Mouse (Mus musculus): ENCODE results near the gene Morc2a.

Gene Morc2a

GRCm38 (mm10) chr11:3684232-3684631, 35.2 kb downstream of the Morc2a start:
- no peak for DNase-seq (ENCODE audit: low read depth)

- DNase-seq (ENCODE audit: low read depth), result no peak
These were observed 35.9 kb downstream of the Morc2a start for GRCm38 (mm10) chr11:3684723-3685430.

GRCm38 (mm10) chr11:3685431-3685830, 36.4 kb downstream of the Morc2a start:
- DNase-seq (ENCODE audit: low read depth), result no peak

DNA sequence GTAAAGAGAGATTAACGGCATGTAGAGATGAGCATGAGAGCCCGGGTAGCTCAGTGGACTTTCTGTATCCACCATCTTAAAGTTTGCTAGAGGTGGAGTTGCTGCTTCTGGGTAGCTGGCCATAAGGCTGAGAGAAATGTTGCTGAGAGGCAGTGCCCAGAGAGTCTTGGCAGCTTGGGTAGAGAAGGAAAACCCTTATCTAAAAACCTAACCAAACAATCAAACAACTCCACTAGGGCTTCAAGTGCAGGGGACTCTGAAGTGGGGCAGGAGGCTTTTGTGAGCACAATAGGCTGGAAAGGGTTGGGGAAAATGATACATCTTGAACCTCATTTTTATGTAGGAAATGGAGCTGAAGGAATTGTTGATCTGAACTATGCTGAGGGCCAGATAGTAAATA, 37.3 kb downstream of the Morc2a start:
- DNase-seq (ENCODE audit: low read depth), result no peak

DNA sequence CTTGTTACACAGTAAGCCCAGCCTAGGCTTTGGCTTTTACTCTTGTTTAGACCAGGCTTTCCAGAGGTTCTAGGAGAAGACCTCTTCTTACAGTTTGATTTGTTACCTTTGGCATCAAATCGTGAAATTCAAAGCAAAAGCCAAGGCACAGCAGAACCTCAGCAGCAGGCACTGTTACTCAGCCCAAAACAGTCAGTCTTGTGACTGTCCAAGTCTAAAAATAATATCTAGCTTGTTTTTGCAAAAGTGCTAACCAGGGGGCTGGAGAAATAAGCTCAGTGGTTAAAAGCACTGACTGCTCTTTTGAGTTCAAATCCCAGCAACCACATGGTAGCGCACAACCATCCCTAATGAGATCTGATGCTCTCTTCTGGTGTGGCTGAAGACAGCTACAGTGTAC, 37.9 kb downstream of the Morc2a start:
- DNase-seq (ENCODE audit: low read depth), result no peak

- DNase-seq (ENCODE audit: low read depth), result no peak
These were observed 42.8 kb downstream of the Morc2a start for GRCm38 (mm10) chr11:3691746-3692145.

GRCm38 (mm10) chr11:3696086-3696616, 47.2 kb downstream of the Morc2a start:
- no peak for DNase-seq (ENCODE audit: low read depth)

DNA sequence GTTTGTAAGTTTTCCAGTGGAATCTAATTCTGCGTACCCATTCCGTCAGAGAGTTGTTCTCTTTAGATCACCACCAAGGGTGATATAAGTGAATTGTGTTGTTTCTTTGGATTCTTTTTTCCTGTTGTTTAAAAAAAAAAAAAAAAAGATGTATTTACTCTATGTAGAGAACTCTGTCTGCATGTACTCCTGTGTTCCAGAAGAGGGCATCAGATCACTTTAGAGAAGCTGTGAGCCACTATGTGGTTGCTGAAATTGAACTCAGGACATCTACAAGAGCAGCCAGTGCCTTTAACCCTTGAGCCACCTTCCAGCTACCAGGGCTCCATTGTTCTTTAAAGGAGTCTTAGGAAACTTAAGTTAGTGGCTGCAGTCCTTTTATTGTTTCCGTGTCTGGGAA, 48.5 kb downstream of the Morc2a start:
- no peak for DNase-seq (ENCODE audit: low read depth)

DNA sequence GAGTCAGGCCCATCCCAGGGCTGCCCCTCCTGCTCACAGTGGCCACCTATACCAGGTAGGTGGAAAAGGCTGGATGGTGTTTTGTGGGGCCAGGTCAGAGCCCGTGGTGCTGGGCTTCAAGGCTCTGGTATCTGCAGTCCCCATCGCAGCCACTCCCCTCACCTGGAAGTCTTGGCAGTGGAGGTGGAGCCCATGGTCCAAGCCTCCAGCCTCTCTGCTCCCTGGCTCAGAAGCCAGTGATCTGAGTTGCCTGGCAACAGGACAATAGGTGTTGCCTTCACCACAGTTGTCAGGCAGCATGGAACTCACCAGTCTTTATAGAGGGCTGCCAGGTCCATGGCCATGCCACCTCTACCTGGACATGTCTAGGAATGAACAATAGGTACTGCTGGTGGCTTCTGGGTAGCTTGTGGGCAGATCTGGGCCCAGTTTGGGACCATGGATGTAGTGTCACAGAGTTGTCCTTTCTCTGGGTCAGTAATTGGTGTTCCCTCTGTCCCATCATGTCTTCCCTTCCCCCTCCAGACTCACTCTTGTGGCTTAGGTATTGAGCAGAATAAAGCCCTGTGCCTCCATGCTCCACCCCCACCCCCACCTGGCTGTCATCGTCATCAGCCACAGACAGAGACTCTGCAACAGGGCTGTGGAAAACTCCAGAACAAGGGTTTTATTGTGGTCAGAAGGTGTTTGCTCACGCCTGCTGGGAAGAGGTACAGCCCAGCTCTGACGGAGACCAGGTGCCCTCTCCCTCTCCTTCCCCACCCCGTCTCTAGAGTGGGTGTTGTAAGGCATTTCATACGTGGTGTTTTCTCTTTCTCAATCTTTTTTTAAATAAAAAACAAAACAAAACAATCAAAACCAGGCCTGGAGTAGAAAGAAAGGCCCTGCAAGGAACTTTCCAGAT, 54.4 kb downstream of the Morc2a start:
- DNase-seq (ENCODE audit: low read depth), result no peak

DNA sequence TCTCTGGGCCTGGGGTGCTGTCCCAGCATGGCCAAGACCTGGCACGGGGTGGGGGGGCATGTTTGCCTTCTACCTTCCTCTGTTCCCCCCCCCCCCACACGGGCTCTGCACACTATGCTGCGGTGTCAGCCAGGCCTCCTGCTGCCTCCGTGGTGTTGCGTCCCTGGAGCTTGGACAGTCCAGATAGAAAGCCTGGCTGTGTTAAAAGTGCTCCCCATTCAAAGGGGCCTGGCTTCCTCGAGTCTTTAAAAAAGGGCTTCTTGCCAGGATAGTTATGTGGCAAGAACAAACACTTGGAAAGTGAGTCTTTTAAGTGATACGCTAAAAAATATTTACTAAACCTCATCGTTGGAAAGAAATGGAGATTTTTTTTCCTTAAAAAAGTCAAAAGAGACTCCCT, 55.4 kb downstream of the Morc2a start:
- no peak for DNase-seq (ENCODE audit: low read depth)

DNA sequence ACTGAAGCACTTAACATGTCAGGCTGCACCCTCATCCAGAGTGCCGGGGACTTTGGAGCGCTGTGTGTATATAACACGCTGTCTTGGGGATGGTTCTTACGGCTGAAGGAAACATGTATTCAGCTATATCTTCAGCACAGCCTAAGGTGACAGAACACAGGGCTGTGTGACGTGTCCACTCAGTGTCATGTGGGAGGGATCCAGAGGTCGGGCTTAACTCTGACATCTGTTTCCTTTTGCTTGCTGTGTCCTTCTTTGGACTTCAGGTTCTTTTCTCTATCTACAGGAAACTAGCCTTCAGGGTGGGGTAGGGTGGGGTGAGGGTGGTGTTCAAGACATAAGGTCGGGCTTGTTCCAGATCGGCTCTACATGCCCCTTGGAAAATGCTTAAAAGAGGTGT, 58.1 kb downstream of the Morc2a start:
- no peak for DNase-seq (ENCODE audit: low read depth)

DNA sequence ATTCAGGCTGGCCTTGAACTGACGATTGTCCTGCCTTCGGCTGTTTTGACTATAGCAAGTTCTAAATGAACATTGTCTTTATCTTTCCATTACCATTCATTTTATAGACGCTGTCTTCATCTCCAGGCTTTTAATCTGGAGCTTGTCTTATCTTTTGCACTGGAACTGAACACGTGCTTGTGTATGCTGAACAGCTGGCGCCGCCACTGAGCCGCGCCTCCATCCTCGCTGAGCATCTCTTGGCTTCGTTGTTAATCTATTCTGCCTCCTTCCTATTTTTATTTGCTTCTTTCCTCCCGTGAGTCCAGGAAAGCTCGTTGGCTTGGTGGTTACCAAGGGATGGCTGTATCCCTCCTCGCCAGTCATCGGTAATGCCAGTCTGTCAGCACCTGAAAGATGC, 61.2 kb downstream of the Morc2a start:
- DNase-seq (ENCODE audit: low read depth), result no peak

DNA sequence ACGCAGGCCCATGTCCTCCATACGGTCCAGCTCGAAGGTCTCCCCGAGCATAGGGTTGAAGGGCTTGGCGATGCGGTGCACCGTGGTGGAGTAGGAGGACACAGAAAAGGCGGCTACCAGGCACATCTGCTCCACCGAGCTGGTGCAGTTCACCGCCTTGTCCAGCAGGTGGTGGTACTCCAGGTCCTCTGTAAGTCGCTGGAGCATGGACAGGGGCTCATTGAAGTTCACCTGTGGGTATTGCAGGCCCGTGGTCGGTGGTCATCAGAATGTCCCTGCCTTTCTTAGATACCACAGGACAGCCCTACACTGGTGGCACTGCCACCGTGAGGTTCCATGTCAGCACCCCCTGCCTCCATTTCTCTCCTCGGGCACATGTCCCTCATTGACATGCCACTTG, 65.5 kb downstream of the Morc2a start:
- DNase-seq (ENCODE audit: low read depth), result peak; percentile 57

- DNase-seq (ENCODE audit: low read depth), result no peak
These were observed 67.7 kb downstream of the Morc2a start for GRCm38 (mm10) chr11:3716662-3717061.

DNA sequence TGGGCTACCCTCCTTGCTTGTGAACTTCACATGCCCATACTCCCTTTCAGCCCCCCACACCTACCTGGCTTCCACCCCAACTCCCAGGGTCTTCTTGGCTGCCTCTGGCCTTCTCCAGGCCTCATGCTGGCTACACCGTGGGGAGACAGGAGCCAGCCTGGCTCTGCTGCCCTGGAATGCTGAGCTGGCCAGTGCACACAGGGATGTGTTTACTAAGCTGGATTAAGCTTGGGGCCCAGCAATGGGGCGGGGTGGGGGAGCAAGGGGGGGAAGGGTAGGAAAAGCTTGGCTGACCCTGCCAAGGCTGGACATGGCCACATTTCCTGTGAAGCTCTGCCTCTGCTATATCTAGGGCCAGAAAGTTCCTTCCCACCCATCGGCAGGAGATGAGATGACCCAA, 73.0 kb downstream of the Morc2a start:
- no peak for DNase-seq (ENCODE audit: low read depth)

- DNase-seq (ENCODE audit: low read depth), result no peak
These were observed 73.9 kb downstream of the Morc2a start for GRCm38 (mm10) chr11:3722861-3723260.

DNA sequence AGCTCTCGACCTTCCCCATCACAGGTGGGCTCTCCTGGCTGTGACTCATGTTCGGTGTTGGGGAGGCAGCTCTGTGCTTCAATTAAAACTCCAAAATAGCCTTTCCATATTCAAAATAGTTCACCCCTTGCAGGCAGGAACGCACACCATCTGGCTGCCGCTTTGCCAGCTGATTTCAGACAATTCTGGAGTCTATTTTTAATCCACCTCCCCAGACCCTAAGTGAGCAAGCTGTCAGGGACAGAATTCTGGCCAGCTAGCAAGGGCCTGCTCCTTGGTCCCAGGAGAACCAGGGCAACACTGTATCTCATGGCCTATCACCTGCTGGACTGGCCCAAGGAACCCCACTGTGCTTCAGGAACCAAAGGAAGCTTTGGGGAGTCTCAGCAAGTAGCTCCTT, 74.9 kb downstream of the Morc2a start:
- DNase-seq (ENCODE audit: low read depth), result no peak

- DNase-seq (ENCODE audit: low read depth), result no peak
These were observed 75.7 kb downstream of the Morc2a start for GRCm38 (mm10) chr11:3724726-3725125.

GRCm38 (mm10) chr11:3725331-3726054, 76.5 kb downstream of the Morc2a start:
- DNase-seq (ENCODE audit: low read depth), result no peak

- no peak for DNase-seq (ENCODE audit: low read depth)
These were observed 78.6 kb downstream of the Morc2a start for GRCm38 (mm10) chr11:3727438-3728105.

DNA sequence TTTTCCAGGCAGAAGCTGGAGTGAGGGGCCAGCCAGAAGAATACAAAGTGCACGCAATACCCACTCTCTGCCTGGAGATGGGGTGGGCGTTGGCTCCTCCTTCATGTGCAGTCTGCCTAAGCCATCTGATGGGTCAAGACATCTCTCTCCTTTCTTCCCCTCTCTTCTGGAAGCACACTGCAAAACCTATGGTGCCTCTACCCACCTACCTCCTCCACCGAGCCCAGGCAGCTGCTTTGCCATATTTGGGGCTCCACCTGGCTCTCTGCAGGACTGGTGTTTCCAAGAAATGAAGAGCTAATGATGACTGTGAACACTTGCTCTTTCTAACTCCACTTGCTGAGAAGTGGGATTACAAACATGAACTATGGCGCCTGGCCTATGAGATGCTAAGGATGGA, 82.5 kb downstream of the Morc2a start:
- no peak for DNase-seq (ENCODE audit: low read depth)

All from induced T-regulatory cell, adult 2 months (primary cell).